Mouse (Mus musculus) 3134 (cell line): ENCODE data around the gene Ppm1e.
"Not testable (repeated sequence)": the region's sequence is repeated elsewhere in the genome, so short reads cannot be mapped to it uniquely, and the experiment has no call there.

Source experiments
- DNase-seq: peaks from one replicate; pipeline ENCODE4 v3.0.0-alpha.2; 2011; ENCODE audit warnings: low spot score; ENCODE audit not compliant: insufficient read length; ENCODE audit errors: extremely low read depth

Gene Ppm1e

GRCm38 (mm10) chr11:87310309-87310708, 48.5 kb downstream of the Ppm1e start:
- peak; percentile 56 for DNase-seq

GRCm38 (mm10) chr11:87309329-87310074, 49.3 kb downstream of the Ppm1e start:
- DNase-seq, result peak; percentile 60

- DNase-seq, result no peak
Observed at GRCm38 (mm10) chr11:87299066-87299465, 59.8 kb downstream of the Ppm1e start.

GRCm38 (mm10) chr11:87296467-87296866, 62.4 kb downstream of the Ppm1e start:
- DNase-seq, result no peak

- DNase-seq, result no peak
Observed at GRCm38 (mm10) chr11:87295636-87296035, 63.2 kb downstream of the Ppm1e start.

- DNase-seq, result no peak
Observed at GRCm38 (mm10) chr11:87289313-87289712, 69.5 kb downstream of the Ppm1e start.

- DNase-seq, result no peak
Observed at GRCm38 (mm10) chr11:87286194-87286593, 72.6 kb downstream of the Ppm1e start.

- no peak for DNase-seq
Observed at GRCm38 (mm10) chr11:87281907-87282475, 76.8 kb downstream of the Ppm1e start.

- no peak for DNase-seq
Observed at GRCm38 (mm10) chr11:87279461-87279860, 79.4 kb downstream of the Ppm1e start.

- DNase-seq, result no peak
Observed at GRCm38 (mm10) chr11:87278807-87279206, 80.0 kb downstream of the Ppm1e start.

GRCm38 (mm10) chr11:87276240-87276985, 82.4 kb downstream of the Ppm1e start:
- DNase-seq, result peak; percentile 27

- no peak for DNase-seq
Observed at GRCm38 (mm10) chr11:87275420-87276048, 83.3 kb downstream of the Ppm1e start.

- no peak for DNase-seq
Observed at GRCm38 (mm10) chr11:87272725-87273124, 86.1 kb downstream of the Ppm1e start.

- no peak for DNase-seq
Observed at GRCm38 (mm10) chr11:87271479-87271878, 87.3 kb downstream of the Ppm1e start.

- DNase-seq, result no peak
Observed at GRCm38 (mm10) chr11:87270958-87271357, 87.9 kb downstream of the Ppm1e start.

GRCm38 (mm10) chr11:87270446-87270845, 88.4 kb downstream of the Ppm1e start:
- DNase-seq, result no peak

- DNase-seq, result no peak
Observed at GRCm38 (mm10) chr11:87268803-87269202, 90.0 kb downstream of the Ppm1e start.

GRCm38 (mm10) chr11:87266246-87266645, 92.6 kb downstream of the Ppm1e start:
- DNase-seq, result no peak

- no peak for DNase-seq
Observed at GRCm38 (mm10) chr11:87263946-87264345, 94.9 kb downstream of the Ppm1e start.

GRCm38 (mm10) chr11:87261705-87262104, 97.1 kb downstream of the Ppm1e start:
- not testable (repeated sequence) for DNase-seq

- no peak for DNase-seq
Observed at GRCm38 (mm10) chr11:87259792-87260191, 99.0 kb downstream of the Ppm1e start.
